10 mouse cellular contexts compared by ENCODE assay signal in the genomic region with DNA sequence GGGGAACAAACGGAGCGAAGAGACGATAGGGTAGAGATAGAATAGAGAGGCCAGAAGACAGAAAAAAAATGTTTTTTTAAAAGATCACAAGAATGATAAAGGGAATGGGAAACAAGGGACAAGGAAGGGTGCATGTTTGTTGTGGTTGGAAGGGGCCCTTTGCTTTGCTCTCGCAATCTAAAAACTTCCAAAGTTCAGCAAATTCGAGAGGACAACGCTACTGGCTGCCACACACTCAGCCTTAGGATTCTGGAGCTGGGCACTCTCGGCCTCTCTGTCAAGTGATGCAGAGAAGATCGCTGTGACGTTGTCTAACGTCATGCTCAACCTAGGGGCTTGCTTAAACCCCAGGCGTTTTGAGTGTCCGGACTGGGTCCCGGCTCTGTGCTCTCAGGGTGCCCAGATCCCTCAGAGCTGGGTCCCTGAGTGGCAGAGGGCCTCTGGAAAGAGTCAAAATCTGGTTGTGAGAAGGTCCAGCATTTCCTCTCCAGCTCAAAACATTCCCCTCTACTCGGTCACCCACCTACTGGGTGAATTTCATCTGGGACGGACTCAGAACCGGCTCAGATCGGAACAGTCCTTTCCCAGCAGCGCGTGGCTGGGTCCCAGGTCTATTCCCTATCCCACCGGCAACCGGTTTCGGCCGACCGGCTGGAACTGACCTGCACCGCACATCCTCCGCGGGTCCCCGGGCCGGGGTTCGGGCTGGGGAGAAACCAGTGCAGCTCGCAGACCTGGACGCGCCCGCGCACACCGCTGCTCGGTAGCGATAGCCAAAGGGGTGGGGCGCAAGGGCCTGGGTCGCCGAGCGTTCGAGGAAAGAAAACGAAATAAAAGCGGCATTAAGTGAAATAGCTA. TPM values are rescaled to one million over a fixed set of nuclear protein-coding genes. Genes with fewer than 3 reads are reported as not detected.
DNase-seq lines count a peak whose midpoint lies in the region; ATAC-seq and TF ChIP-seq lines count a peak whose summit lies in the region.
"Had no signal": no experiment of that assay in that cellular context is flagged by ENCODE, and none has a peak within 500 bp of the region (broad histone marks: within the 10 kb centered on the region; RNA-seq: fewer than 3 reads in every experiment).

No protein-coding gene starts in this region.

- intact Hi-C loops in heart, postnatal 10 days (cut with DNase I) = no loop called here

- peaks cover 6% of the 10 kb centered on the region; the same call in 1 of the 2 replicates for H3K9me3 ChIP-seq in limb, embryonic 14.5 days (ENCODE audit: control insufficient read depth, low read length)
- peaks cover 5% of the 10 kb centered on the region for H3K9me3 ChIP-seq in stomach, postnatal 0 days (ENCODE audit: control insufficient read depth, low read length)

- no peak for TF ChIP-seq CTCF in kidney, adult 2 months (conservative IDR thresholded peaks at IDR 0.05; ENCODE audit: insufficient read depth, insufficient read length, low read depth, low read length)
- TF ChIP-seq CTCF in stomach, postnatal 0 days (IDR thresholded peaks at IDR 0.05; ENCODE audit: low read depth) = no peak

- 3% methylated on average over 45 of the region's 45 CpGs for WGBS in kidney, adult 2 months
- under 1% methylated on average over 45 of the region's 45 CpGs for WGBS in limb, embryonic 14.5 days
- WGBS in stomach, postnatal 0 days = 2% methylated on average over 45 of the region's 45 CpGs

- TF ChIP-seq EP300 in stomach, postnatal 0 days (optimal IDR thresholded peaks at IDR 0.05) = no peak

- H3K27ac ChIP-seq in kidney, adult 2 months (ENCODE audit: insufficient read depth, low read depth, low read length) = no peak overlapping the region
- H3K27ac ChIP-seq in limb, embryonic 14.5 days (replicated peaks; ENCODE audit: low read depth, low read length) = no peak overlapping the region
- H3K27ac ChIP-seq in stomach, postnatal 0 days (replicated peaks) = no peak overlapping the region

- DNase-seq in kidney, adult 2 months = peak; percentile 22
- no peak for DNase-seq in kidney, adult 11 months
- DNase-seq in cerebellum, postnatal 10 days = peak; percentile 65 to 70
- peak; percentile 32 to 36 for DNase-seq in heart, postnatal 10 days
- DNase-seq in limb, embryonic 14.5 days (ENCODE audit: low spot score) = no peak
- DNase-seq in stomach, postnatal 0 days (ENCODE audit: low spot score) = no peak
- DNase-seq in ovary, postnatal 10 days (ENCODE audit: low spot score) = no peak
- DNase-seq in urinary bladder, postnatal 14 days (ENCODE audit: low spot score) = no peak

- no peak for ATAC-seq in limb, embryonic 14.5 days (ENCODE audit: low FRiP score, low read depth)
- no peak for ATAC-seq in stomach, postnatal 0 days (ENCODE audit: low FRiP score, low TSS enrichment)

- no peak overlapping the region for H3K4me3 ChIP-seq in kidney, adult 2 months (ENCODE audit: insufficient read depth, low read depth, low read length)
- H3K4me3 ChIP-seq in limb, embryonic 14.5 days (replicated peaks; ENCODE audit: low read length) = peak overlapping the region; percentile 38
- H3K4me3 ChIP-seq in stomach, postnatal 0 days (ENCODE audit: low read depth, low read length) = peak overlapping the region; percentile 22

- no peaks in the 10 kb centered on the region for H3K36me3 ChIP-seq in kidney, adult 2 months (ENCODE audit: control insufficient read depth, insufficient read depth, low read length)
- H3K36me3 ChIP-seq in limb, embryonic 14.5 days (ENCODE audit: control insufficient read depth, insufficient read depth, low read length) = no peaks in the 10 kb centered on the region
- H3K36me3 ChIP-seq in stomach, postnatal 0 days (ENCODE audit: control insufficient read depth, insufficient read depth, low read length) = no peaks in the 10 kb centered on the region

- H3K4me2 ChIP-seq in limb, embryonic 14.5 days (replicated peaks; ENCODE audit: low read depth, low read length, severe bottlenecking) = peak overlapping the region; percentile 58
- H3K4me2 ChIP-seq in stomach, postnatal 0 days (replicated peaks; ENCODE audit: low read depth) = no peak overlapping the region

- H3K27me3 ChIP-seq in kidney, adult 2 months (replicated peaks; ENCODE audit: control insufficient read depth, insufficient read depth, low read length) = peaks cover 28% of the 10 kb centered on the region
- peaks cover 100% of the 10 kb centered on the region for H3K27me3 ChIP-seq in limb, embryonic 14.5 days (ENCODE audit: control insufficient read depth, insufficient read depth, low read length)
- peaks cover 44% of the 10 kb centered on the region for H3K27me3 ChIP-seq in stomach, postnatal 0 days (ENCODE audit: control insufficient read depth, insufficient read depth, low read length)

- H3K4me1 ChIP-seq in kidney, adult 2 months (ENCODE audit: control insufficient read depth, insufficient read depth, low read length) = no peaks in the 10 kb centered on the region
- H3K4me1 ChIP-seq in limb, embryonic 14.5 days (ENCODE audit: control insufficient read depth, insufficient read depth, low read length) = peaks cover 19% of the 10 kb centered on the region
- H3K4me1 ChIP-seq in stomach, postnatal 0 days (replicated peaks; ENCODE audit: control insufficient read depth, insufficient read depth) = peaks cover 2% of the 10 kb centered on the region; the same call in 1 of the 2 replicates

- H3K9ac ChIP-seq in limb, embryonic 14.5 days (ENCODE audit: low read depth, low read length, severe bottlenecking) = no peak overlapping the region
- no peak overlapping the region for H3K9ac ChIP-seq in stomach, postnatal 0 days (ENCODE audit: low read length)

- no peak for TF ChIP-seq POLR2A in kidney, adult 2 months (IDR thresholded peaks at IDR 0.05; ENCODE audit: low read depth, low read length)
- TF ChIP-seq POLR2A in limb, embryonic 14.5 days (IDR thresholded peaks at IDR 0.05; ENCODE audit: borderline replicate concordance, extremely low read depth, insufficient read depth, insufficient read length) = no peak

RNA-seq across cellular contexts. Expression of a gene that starts 3.3 kb away (rescaled TPM):
- polyA plus RNA-seq in kidney, adult 2 months (2012; rRNA removed) = not detected in 2 replicates
- total RNA-seq in heart, postnatal 10 days (2021) = not detected
- polyA plus RNA-seq in limb, embryonic 14.5 days (2012; rRNA removed) = 0.08 and 0.09 TPM in 2 replicates
- not detected in 2 replicates for polyA plus RNA-seq in limb, embryonic 14.5 days (2014; fragmentation: Nextera tagmentation; extraction: Ambion mirVana)
- not detected in 2 replicates for polyA plus RNA-seq in stomach, postnatal 0 days (2015; fragmentation: Nextera tagmentation; extraction: Ambion mirVana)
- polyA plus RNA-seq: gonadal fat pad, adult 2 months; spleen, adult 2 months had no signal

RNA-seq across cellular contexts. Expression of a gene that starts 37.1 kb away (rescaled TPM):
- 77.9 and 98.2 TPM in 2 replicates for polyA plus RNA-seq in kidney, adult 2 months (2012; rRNA removed)
- 100 to 1,000 TPM; 202 to 225 TPM for total RNA-seq in heart, postnatal 10 days (2021)
- 633 and 1,234 TPM in 2 replicates for polyA plus RNA-seq in limb, embryonic 14.5 days (2012; rRNA removed)
- 1,104 and 1,131 TPM in 2 replicates for polyA plus RNA-seq in limb, embryonic 14.5 days (2014; fragmentation: Nextera tagmentation; extraction: Ambion mirVana)
- polyA plus RNA-seq in stomach, postnatal 0 days (2015; fragmentation: Nextera tagmentation; extraction: Ambion mirVana) = 343 and 356 TPM in 2 replicates

RNA-seq across cellular contexts. Expression of a gene that starts 52.9 kb away (rescaled TPM):
- polyA plus RNA-seq in kidney, adult 2 months (2012; rRNA removed) = 0.50 and 0.52 TPM in 2 replicates
- 1 to 10 TPM; 6.1 to 7.3 TPM for total RNA-seq in heart, postnatal 10 days (2021)
- polyA plus RNA-seq in limb, embryonic 14.5 days (2012; rRNA removed) = 15.8 and 18.5 TPM in 2 replicates
- polyA plus RNA-seq in limb, embryonic 14.5 days (2014; fragmentation: Nextera tagmentation; extraction: Ambion mirVana) = 24.0 and 24.5 TPM in 2 replicates
- polyA plus RNA-seq in stomach, postnatal 0 days (2015; fragmentation: Nextera tagmentation; extraction: Ambion mirVana) = 1.4 and 2.3 TPM in 2 replicates

Comparison
In these comparisons a context has a peak if more than half of its experiments do, and no peak if none do; other contexts are left out.
1. DNase-seq: peak in kidney, adult 2 months (single experiment), cerebellum, postnatal 10 days (2 of 2) and heart, postnatal 10 days (2 of 2); none in kidney, adult 11 months (single experiment), limb, embryonic 14.5 days (single experiment), stomach, postnatal 0 days (single experiment), ovary, postnatal 10 days (single experiment) and urinary bladder, postnatal 14 days (single experiment).